Mouse (Mus musculus) small intestine, adult 2 months (tissue): ENCODE data around the gene Igsf3. TPM values are rescaled to one million over a fixed set of nuclear protein-coding genes. Genes with fewer than 3 reads are reported as not detected.
"Not testable (repeated sequence)": the region's sequence is repeated elsewhere in the genome, so short reads cannot be mapped to it uniquely, and the experiment has no call there.

Experiments used
- H3K27ac ChIP-seq: fragments of 200-500 bp; 2 replicates; pipeline ENCODE4 v1.5.1; 2012; ENCODE audit warnings: low read depth, low read length, control low read depth, inconsistent platforms; ENCODE audit not compliant: insufficient read depth
- H3K27me3 ChIP-seq: fragments of 200-500 bp; 2 replicates; pipeline ENCODE4 v1.6.1; 2012; ENCODE audit warnings: mild to moderate bottlenecking, moderate library complexity, low read length, inconsistent platforms; ENCODE audit not compliant: control insufficient read depth, insufficient read depth
- H3K36me3 ChIP-seq: fragments of 200-500 bp; 2 replicates; pipeline ENCODE4 v1.6.1; 2012; ENCODE audit warnings: mild to moderate bottlenecking, low read length, control low read depth, inconsistent platforms; ENCODE audit not compliant: control insufficient read depth, insufficient read depth
- H3K4me1 ChIP-seq: fragments of 200-500 bp; 2 replicates; pipeline ENCODE4 v1.6.1; 2012; ENCODE audit warnings: low read length, inconsistent platforms, mixed read lengths; ENCODE audit not compliant: control insufficient read depth, insufficient read depth, insufficient read length
- H3K4me3 ChIP-seq: fragments of 200-500 bp; 2 replicates; pipeline ENCODE4 v1.5.1; 2012; ENCODE audit warnings: low read depth, mild to moderate bottlenecking, control low read depth, inconsistent platforms, low read length, moderate library complexity
- CTCF ChIP-seq: fragments of 200-500 bp; IDR thresholded peaks from 2 replicates; pipeline ENCODE4 v1.5.1; 2012; ENCODE audit warnings: low read depth, mild to moderate bottlenecking, control low read depth, inconsistent platforms, low read length, moderate library complexity, mixed read lengths; ENCODE audit not compliant: insufficient replicate concordance, insufficient read length; ENCODE audit errors: extremely low read depth
- POLR2A ChIP-seq: fragments of 200-500 bp; IDR thresholded peaks from 2 replicates; pipeline ENCODE4 v1.6.1; 2012; ENCODE audit warnings: low read depth, mild to moderate bottlenecking, control low read depth, inconsistent platforms, low read length, moderate library complexity
- WGBS: fragments of 180-500 bp; shearing (Covaris S2); methylation state at CpG from one replicate; pipeline ENCODE4 v1.1.7; 2018; 5-methylcytosine and 5-hydroxymethylcytosine counted together
- polyA plus RNA-seq: library from polyadenylated mRNA; depleted of rRNA; stranded (reverse); fragments of >200 nt; gene quantifications from 2 replicates; pipeline ENCODE4 v1.2.3, GENCODE M21; 2012

The Igsf3 gene
- polyA plus RNA-seq, 1 experiment, result 17.0 TPM

DNA sequence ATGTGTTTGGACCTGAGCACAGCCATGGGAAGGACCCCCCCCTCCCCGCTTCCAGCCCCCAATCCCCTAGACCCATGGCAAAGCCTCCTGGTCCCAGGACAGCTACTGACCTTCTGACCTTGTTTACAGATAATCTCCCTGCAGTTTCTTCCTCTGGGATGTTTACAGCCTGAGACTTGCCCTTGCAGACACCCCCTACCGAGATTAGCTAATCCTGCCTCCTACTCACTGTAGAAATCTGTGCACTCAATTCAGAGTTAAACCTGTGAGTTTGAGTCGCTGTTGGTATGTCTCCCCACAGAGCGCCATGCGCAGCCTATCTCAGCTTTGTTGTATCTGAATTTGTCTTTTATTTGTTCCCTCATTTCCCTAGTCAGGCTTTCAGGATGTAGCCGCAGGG, 35.2 kb downstream of the Igsf3 start:
- WGBS, result 93% methylated on average over 6 of the region's 6 CpGs
- no peak overlapping the region for H3K4me3 ChIP-seq
- no peaks in the 10 kb centered on the region for H3K36me3 ChIP-seq
- no peak overlapping the region for H3K27ac ChIP-seq
- H3K27me3 ChIP-seq, result no peaks in the 10 kb centered on the region
- peaks cover 10% of the 10 kb centered on the region for H3K4me1 ChIP-seq
- TF ChIP-seq POLR2A (no peak), CTCF (no peak)

DNA sequence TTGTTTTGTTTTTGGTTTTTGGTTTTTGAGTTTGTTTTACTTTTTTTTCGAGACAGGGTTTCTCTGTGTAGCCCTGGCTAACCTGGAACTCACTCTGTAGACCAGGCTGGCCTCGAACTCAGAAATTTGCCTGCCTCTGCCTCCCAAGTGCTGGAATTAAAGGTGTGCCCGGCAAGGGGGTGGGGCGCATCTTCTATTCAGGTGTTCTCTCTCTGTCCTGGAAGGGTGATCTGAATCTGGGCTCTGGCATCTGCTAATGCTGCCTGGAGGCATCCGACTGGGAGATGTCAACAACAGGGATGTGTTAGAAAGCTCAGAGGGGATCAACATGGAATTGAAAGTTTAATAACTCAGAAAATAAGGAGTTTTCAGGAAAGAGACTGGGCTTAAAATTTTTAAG, 36.1 kb downstream of the Igsf3 start:
- H3K4me1 ChIP-seq, H3K36me3 ChIP-seq, H3K27me3 ChIP-seq, H3K4me3 ChIP-seq, H3K27ac ChIP-seq: not testable (repeated sequence)
- WGBS, result 95% methylated on average over 5 of the region's 5 CpGs

DNA sequence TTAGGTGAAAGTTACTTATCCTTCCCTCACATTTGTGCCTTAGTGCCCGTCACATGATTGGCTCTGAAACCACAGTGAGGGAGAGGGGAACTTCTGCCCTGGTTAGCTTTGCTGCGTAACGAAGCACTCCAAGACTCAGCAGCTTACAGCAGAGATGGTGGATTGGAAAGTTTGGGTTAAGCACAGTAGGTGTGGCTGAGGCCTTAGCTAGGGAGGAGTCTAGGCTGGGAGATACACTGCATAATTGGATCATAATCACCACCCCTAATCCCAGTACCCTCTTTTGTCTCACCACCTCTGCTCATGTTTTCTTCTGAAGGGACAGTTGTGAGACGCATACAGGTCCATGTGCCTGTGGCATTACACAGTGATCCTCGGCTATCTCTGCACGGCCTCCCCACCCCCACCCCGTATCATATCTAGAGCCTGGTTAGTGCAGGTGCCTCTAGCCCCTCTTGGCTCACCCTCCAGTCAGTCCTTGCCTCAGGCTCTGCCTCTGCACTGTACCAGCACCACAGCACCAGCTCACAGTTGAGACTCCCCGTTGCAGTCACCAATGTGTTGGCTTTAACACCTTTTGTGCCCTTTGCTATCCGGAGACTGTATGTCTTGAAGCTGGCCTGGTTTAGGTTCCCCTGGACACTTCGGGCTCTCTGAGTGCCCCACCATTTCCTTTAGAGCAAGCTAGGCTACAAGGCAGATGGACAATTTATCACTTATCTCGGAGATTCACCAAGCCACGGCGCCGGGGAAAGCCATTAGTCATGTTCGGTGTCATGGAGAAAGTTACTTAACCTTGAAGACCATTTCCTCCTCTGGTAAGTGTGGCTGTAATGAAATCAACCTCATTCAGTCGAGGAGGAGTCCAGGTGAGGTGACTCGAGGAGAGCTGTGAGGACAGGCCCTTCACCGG, 42.1 kb downstream of the Igsf3 start:
- no peak overlapping the region for H3K4me3 ChIP-seq
- no peaks in the 10 kb centered on the region for H3K27me3 ChIP-seq
- H3K4me1 ChIP-seq, result no peaks in the 10 kb centered on the region
- H3K27ac ChIP-seq, result no peak overlapping the region
- TF ChIP-seq CTCF (no peak), POLR2A (no peak)
- 75% methylated on average over 18 of the region's 18 CpGs for WGBS
- no peaks in the 10 kb centered on the region for H3K36me3 ChIP-seq

GRCm38 (mm10) chr3:101419653-101419994, 42.7 kb downstream of the Igsf3 start:
- H3K4me3 ChIP-seq, result no peak overlapping the region
- no peak overlapping the region for H3K27ac ChIP-seq
- peaks cover 2% of the 10 kb centered on the region; the same call in 1 of the 2 replicates for H3K4me1 ChIP-seq
- H3K36me3 ChIP-seq, result no peaks in the 10 kb centered on the region
- no peaks in the 10 kb centered on the region for H3K27me3 ChIP-seq
- 73% methylated on average over 10 of the region's 10 CpGs for WGBS
- TF ChIP-seq CTCF (no peak), POLR2A (no peak)

DNA sequence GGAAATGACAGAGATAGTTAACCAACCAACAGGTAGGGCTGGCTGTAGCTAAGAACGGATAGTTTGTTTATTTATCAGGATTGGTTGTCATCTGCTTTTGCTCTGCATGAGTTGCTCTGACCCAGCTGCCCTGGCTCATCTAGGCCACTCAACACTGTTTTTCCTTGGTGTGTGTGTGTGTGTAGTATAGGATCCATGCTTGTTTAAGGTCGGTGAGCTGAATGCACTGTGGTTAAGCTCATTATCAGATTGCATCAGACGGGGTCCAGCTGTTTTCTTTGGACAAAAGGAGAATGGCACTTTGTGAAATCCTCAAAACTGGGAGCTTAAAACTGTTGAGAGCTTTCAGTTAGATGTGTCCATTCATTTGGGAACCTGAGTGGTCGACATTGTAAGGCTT, 46.3 kb downstream of the Igsf3 start:
- Histone ChIP-seq H3K36me3 (peaks cover 2% of the 10 kb centered on the region; the same call in 1 of the 2 replicates), H3K27me3 (no peaks in the 10 kb centered on the region), H3K4me3 (no peak overlapping the region), H3K4me1 (peaks cover 3% of the 10 kb centered on the region; the same call in 1 of the 2 replicates), H3K27ac (no peak overlapping the region)
- TF ChIP-seq CTCF, result no peak
- TF ChIP-seq POLR2A, result no peak
- WGBS, result 67% methylated on average over 4 of the region's 4 CpGs

DNA sequence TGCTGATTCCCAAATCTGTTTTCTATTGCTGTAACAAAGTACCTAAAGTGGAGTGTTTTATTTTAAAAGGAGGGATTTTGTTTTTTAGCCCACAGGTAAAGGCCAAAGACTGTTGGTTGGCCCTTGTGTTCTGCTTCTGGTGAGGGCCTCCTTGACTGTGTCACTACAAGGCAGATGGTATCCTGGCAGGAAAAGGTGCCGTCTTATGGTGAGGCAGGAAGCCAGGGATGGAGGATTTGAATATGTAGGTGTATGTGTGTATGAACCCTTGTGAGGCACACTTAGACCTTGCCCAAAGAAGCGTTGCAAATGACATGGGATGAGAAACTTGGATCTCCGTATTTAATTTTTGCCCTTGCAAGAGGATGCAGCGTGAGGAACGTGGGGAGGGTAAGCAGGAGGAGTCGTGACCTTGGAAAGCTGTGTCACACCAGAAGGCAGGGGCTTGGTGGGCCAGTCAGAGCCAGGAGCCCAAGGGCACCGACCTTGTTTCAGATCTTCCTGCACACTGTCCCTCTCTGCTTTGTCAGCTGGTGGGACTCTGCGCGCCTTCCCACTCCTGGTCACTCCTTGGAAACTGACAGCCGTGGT, 47.5 kb downstream of the Igsf3 start:
- Histone ChIP-seq H3K36me3 (peaks cover 3% of the 10 kb centered on the region; the same call in 1 of the 2 replicates), H3K27ac (no peak overlapping the region), H3K4me3 (no peak overlapping the region), H3K4me1 (peaks cover 3% of the 10 kb centered on the region; the same call in 1 of the 2 replicates), H3K27me3 (no peaks in the 10 kb centered on the region)
- 88% methylated on average over 10 of the region's 10 CpGs for WGBS
- TF ChIP-seq CTCF (no peak), POLR2A (no peak)

DNA sequence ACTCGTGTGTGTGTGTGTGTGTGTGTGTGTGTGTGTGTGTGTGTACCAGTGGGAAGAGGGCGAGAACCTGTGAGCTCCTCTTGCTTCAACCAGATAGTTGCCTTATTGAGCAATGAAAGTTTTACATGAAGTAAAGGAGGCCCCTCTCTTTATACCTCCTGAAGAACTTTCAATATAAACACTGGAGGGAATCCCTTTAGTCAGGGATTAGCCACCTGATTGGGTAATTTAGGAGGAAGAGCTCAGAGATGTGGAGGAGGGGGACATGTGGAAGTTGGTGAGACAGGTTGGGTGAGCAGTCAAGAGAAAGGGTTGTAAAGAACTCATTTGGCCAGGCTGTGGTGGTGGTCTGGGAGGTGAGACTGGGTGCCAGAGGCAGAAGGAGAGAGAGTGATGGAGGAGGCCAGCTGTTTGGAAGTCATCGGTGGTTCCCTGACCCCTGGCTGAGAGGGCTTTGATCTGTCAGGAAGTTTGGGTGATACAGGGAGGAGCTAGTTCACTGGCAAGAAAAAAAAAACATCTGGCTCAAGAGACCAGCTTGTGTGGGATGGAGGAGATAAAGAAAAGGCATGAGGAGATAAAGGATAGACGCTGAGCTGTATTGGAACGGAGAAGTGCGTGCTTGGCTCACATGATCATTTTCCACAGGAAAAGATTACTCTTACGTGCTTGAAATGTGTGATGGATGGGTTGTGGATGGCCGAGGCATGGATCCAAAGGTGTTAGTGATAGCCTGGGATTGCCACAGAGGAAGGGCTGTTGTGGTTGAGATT, 53.3 kb downstream of the Igsf3 start:
- no peak overlapping the region for H3K27ac ChIP-seq
- H3K4me3 ChIP-seq, result no peak overlapping the region
- peaks cover 12% of the 10 kb centered on the region for H3K36me3 ChIP-seq
- no peaks in the 10 kb centered on the region for H3K27me3 ChIP-seq
- no peak for TF ChIP-seq CTCF
- TF ChIP-seq POLR2A, result no peak
- 71% methylated on average over 8 of the region's 8 CpGs for WGBS
- no peaks in the 10 kb centered on the region for H3K4me1 ChIP-seq
